Mouse (Mus musculus) neutrophil, adult 5-6 weeks (primary cell): ENCODE data around the gene Lhb. TPM values are rescaled to one million over a fixed set of nuclear protein-coding genes. Genes with fewer than 3 reads are reported as not detected.
A peak's percentile ranks its signal among the peaks of the same experiment; 100 is the strongest.
"Not testable (repeated sequence)": the region's sequence is repeated elsewhere in the genome, so short reads cannot be mapped to it uniquely, and the experiment has no call there.

Source experiments
- ATAC-seq: fragments of 151-379, 151-347 bp; 2 replicates; pipeline ENCODE4 v1.8.0; 2017; ENCODE audit warnings: mild to moderate bottlenecking, moderate TSS enrichment; ENCODE audit not compliant: insufficient number of reproducible peaks, poor library complexity, low FRiP score, severe bottlenecking; ENCODE audit errors: extremely low read depth
- total RNA-seq: library from RNA; stranded (forward); fragments of 200-1000 nt; gene quantifications from 2 replicates; pipeline ENCODE4 v1.2.3, GENCODE M21; 2017

Lhb gene
- total RNA-seq = not detected in 2 replicates

DNA sequence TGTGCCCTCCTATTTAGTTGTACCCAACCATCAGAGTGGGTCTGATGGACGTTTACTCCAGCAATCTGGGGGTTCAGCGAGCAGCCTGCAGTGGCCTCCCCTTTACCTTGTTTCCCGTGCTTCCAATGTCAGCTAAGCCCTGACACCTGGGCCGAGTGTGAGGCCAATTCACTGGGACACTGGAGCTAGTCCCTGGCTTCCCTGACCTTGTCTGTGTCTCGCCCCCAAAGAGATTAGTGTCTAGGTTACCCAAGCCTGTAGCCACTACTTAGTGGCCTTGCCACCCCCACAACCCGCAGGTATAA lies at the start of gene Lhb:
Lhb (plus strand) TSS at position 206 of the 305 bp plus-strand sequence.
- no peak for ATAC-seq

DNA sequence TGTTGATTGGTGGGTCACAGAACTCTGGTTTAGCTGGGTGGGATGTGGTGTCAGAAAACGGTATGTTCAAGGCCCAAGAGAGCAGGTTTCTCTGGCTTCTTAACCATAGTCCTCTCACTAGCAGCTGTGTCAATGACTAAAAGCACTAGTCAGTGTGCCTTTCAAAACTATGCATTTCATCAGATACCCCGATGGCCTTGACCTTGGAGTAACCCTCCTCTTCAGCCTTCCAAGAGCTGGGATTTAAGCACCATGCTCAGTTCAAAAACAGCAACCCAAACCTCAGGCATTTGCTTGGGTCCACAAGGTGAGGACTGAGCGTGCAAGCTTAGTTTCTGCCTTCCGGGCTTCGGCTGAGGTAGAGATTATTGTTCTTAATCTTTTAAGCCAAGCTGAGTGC lies 48.2 kb upstream of the Lhb start:
- no peak for ATAC-seq

DNA sequence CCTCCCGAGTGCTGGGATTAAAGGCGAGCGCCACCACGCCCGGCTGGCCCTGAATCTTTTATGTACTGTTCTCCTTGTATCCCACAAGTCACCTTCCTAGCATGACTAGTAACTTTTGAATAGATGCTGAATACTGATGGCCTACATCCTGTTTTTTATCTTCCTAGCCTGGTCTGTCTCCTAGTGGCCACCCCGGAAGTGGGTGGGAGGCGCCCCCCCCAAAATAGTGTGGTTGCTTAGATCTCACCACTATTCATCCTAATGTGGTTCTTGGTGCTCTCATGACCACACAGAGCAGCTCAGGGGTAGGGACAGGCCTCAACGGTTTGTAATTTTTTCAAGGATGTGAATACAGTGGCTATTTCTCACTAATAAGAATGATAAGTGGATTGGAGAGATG lies 46.0 kb upstream of the Lhb start:
- ATAC-seq = no peak

DNA sequence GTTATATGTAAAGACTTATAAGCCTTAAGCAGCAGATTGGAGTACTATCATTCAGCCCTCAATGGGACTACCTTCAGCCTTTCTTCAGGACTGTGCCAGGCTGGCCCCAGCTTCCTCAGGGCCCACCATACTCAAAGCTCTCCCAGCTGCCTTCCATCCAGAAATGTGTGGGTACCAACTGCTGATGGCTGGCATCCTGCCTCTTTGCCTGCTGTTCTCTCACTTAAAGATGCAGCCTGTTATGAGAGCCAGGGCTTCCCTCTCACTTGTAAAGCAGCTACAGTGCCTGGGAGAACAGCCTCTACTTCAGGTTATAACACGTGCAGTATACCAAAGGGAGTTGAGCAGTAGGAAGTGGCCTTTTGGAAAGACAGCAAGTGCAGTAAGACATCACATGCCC lies 44.6 kb upstream of the Lhb start:
- no peak for ATAC-seq

DNA sequence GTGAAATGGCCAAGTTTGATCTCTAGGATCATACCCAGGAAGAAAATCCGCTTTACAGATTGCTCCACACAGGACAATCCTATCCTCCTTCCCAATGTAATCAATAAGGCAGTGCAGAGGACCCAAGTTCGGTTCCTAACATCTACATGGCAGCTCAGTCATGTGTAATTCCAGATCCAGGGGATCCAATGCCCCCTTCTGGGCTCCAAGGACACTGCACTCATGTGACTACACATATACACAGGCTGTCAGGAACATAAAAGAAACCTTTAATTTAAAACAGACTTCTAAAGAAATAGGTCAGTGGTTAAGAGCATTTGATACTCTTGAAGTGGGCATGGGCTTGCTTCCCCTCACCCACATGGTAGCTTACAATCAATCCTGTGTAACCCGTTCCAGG lies 34.5 kb upstream of the Lhb start:
- ATAC-seq = no peak

DNA sequence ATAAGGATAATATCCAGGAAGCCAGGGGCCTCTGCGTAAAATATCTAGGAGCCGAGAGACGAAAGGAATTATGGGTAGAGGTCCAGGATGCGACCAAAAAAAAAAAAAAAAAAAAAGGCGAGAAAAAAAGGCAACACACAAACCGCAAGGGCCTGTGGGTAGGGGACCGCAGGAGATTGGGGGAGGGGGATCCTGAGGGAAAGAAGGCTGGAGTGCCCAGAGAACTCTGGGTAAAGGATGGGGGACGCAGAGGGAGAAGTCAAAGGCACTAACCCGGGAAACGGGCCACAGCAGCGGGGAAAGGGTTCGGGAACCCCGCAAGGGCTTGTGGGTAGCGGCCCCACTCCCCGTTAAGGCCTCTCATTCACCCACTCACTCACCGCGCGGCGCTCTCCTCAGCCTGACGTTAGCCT lies 25.5 kb upstream of the Lhb start:
- peak; percentile 30 for ATAC-seq

DNA sequence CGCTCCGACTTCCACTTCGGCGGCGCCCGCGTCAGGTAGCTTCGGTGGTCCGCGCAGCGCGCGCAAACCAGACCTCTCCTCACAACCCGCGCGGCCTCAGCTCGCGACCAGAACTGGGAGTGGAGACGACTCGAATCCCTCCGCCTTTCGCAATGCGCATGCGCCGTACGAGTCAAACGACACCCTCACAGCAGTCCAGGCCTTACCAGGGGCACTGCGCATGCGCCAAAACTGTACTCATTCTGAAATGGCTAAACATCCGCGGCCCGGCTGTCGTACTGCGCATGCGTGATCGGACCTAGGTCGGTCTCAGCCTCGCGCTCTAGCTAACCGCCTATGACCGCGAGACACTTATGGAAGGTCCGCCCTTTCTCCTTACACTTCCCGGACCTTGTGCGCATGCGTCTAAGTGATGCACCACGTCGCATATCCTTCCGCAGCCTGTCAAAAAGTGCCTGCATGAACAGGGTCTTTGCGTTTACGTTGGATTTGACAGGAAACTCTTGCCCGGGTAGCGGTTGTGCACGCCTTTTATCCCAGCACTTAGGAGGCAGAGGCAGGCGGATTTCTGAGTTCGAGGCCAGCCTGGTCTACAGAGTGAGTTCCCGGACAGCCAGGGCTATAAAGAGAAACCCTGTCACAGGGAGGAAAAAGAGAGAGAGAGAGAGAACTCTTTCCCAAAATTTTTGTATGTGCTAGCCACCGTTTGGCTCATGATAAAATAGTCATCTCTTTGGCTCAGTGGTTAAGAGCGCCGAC lies 24.9 kb upstream of the Lhb start, which contains the start of gene Snrnp70:
Snrnp70 (minus strand) TSS at position 165 of the 759 bp plus-strand sequence.
- ATAC-seq = peak; percentile 97

DNA sequence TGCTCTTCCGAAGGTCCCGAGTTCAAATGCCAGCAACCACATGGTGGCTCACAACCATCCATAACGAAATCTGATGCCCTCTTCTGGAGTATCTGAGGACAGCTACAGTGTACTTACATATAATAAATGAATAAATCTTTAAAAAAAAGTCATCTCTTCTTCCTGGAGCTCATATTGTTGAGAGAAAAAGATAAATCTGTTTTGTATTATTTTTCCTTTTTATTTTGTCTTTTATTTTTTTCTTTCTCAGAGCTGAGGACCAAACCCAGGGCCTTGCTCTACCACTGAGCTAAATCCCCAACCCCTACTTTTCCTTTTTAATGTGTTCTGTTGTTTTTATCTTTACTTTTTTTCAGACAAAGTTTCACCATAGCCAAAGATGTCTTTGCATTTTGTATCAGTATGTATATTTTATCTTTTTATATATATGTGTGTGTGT lies 24.3 kb upstream of the Lhb start:
- not testable (repeated sequence) for ATAC-seq

DNA sequence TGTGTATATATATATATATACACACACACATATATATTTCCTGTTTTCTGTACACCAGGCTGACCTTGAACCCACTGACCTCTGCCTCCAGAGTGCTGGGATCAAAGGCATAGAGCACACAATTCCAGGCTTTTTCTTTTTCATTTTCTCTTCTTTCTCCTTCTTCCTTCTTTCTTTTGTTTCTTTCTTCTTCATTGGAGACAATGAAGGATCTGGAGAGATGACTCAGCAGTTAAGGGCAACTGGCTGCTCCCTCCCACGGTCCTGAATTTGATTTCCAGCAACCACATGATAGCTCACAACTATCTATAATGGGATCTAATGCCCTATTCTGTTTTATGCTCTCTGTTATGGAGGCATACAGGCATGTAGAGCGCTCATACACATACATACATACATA lies 23.8 kb upstream of the Lhb start:
- no peak for ATAC-seq

DNA sequence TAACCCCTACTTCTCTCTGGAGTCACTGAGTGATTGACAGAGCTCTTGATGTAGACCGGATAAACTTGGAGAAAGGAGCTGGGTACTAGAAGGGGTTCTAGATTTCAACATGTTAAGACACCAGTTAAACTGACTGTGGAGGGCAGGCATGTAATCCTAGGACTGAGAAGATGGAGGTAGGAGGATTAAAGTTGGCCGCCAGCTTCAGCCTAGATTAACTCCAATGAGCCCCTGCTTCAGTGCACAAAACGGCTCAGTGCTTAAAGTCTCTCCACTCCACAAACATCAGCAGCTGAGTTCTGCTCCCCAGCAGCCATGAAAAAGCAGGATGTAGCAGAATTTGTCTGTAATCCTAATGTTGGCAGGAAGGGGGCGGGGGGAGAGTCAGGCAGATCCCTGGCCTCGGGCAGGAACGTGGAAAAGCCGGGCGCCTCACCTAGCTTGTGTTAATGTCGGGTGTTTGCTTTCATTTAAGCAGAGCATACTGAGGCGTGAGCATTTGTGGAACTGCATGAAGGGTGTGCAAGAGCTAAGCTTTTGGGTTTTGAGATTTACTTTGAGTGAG lies 19.0 kb upstream of the Lhb start:
- ATAC-seq = no peak

DNA sequence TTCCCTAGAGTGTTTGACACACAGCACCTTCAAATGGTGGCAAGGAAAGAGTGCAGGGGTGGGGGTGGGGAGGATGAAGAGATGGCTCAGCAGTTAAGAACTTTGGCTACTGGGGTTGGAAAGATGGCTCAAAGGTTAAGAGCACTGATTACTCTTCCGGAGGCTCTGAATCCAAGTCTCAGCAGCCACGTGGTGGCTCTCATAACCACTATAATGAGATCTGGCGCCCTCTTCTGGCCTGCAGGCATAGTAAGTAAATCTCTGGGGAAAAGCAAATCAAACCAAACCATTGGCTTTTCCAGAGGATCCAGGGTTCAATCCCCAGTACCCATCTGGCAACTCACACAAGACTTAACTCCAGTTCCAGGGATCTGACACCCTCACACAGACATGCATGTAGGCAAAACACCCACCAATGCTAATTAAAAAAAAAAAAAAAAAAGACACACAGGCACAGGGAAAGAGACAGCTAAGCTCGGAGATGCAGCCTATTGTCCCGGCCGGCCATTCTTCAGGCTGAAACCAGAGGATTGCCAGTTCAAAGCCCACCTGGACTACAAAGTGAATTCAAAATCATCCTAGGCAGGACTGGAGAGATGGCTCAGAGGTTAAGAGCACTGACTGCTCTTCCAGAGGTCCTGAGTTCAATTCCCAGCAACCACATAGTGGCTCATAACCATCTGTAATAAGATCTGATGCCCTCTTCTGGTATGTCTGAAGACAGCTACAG lies 16.9 kb upstream of the Lhb start:
- ATAC-seq = peak; percentile 54; the same call in 1 of the 2 replicates

DNA sequence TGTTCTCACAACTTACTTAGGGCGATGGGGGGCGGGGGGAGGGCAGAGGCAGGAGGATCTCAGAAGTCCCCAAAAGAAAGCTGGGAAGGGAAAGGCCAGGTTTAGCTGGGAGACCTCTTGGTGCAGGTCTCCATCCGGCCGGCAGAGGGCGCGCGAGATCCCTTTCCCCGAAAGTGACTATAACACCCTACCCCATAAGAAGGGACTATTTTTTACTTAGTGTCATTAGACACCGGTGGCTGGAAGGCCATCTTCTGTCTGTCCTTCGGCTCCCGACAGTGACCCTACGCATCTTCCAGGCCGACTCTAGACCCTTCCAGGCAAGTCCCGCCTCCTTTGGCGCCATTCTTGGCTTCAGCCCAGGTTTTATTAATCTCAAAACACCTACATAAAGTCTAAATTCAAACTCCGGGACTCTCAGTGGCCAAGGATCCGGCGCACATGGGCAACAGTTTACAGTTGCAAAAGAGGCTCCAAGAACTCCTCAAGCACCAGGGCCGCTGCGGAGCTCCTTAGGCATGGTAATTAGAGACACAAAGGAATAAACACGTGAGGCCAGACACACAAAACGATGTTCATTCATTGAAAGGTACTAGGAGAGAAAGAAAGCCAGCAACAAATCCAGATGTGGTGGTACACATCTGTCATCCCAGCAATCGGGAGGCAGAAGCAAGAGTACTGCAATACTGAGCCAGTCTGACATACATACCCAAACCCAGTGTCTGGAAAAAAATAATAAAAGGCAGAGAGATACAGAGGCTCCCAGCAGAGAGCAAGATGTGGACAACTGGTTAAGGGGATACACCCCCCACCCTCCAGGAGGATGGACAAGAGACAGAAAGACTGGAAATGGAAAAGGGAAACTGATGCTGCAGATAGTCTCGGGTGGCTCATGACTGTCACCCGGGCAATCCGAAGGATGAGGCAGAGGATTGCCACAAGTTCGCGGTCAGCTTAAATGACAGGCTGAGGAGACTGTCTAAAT lies 15.2 kb upstream of the Lhb start, which contains the start of gene Kcna7:
Kcna7 (plus strand) TSS at position 563 of the 985 bp plus-strand sequence.
- peak; percentile 55; the same call in 1 of the 2 replicates for ATAC-seq

DNA sequence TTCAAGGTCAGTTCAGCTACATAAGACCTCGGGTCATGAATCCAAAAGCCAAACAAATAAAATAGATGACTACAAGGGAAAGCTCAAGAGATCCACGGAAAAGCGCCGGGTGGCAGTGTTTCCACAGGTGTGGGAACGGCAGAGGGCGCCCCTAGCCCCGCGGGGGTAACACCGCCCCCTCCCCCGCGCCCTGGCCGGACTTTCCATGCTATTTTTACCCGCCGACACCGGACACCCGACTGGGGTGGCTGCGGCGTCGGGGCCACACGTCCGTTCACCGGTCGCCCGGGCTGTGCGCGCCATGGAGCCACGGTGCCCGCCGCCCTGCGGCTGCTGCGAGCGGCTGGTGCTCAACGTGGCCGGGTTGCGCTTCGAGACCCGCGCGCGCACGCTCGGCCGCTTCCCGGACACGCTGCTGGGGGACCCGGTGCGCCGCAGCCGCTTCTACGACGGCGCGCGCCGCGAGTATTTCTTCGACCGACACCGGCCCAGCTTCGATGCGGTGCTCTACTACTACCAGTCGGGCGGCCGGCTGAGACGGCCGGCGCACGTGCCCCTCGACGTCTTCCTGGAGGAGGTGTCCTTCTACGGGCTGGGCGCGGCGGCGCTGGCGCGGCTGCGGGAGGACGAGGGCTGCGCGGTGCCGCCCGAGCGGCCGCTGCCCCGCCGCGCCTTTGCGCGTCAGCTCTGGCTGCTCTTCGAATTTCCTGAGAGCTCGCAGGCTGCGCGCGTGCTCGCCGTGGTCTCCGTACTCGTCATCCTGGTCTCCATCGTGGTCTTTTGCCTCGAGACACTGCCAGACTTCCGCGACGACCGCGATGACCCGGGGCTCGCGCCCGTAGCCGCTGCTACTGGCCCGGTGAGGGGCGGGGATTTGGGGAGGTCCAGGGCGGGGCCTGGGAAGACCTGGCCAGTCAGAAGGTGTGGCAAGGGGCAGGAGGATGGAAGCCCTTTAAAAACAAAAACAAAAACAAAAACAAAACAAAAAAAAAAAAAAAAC lies 14.2 kb upstream of the Lhb start:
- ATAC-seq = no peak

DNA sequence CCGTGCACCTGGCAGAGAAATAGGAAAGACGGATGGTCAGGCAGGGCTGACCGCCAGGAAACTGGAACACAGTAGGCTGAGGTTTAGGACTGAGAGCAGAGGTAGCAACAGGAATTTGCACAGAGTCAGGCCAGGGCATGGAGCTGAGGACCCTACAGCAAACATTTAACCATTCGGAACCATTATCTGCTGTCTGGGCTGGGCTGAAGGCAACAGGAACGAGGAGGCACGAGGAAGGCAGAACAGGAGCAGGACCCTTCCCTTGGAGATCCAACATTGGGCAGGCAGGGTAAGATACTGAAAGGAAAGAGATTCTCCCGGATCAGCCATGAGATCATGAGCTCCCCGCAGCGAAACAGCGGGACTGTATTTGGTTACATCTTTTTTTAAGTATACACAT lies 12.8 kb upstream of the Lhb start:
- ATAC-seq = no peak

DNA sequence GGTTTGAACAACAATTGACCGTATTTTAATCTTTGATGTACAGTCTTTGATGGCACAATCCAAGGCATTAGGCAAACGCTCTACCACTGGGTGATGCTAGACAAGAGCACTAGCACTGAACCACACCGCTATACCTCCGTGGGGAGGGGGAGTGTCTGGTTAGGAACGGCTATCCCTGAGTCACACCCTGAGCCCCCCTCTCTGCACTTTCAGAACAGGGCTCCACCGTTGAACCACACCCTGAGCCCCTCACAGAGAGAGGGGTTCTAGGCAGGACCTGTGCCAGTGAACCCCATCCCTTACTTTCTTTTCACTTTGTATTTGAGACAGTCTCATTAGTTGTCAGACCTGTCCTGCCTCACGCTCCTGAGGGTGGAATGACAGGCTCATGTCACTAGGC lies 12.3 kb upstream of the Lhb start:
- ATAC-seq = no peak

DNA sequence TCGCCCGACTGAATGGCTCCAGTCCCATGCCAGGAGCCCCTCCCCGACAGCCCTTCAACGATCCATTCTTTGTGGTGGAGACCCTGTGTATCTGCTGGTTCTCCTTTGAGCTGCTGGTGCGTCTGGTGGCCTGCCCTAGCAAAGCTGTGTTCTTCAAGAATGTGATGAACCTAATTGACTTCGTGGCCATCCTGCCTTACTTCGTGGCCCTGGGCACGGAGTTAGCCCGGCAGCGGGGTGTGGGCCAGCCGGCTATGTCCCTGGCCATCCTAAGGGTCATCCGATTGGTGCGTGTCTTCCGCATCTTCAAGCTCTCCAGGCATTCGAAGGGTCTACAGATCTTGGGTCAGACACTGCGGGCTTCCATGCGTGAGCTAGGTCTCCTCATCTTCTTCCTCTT lies 11.7 kb upstream of the Lhb start:
- no peak for ATAC-seq

DNA sequence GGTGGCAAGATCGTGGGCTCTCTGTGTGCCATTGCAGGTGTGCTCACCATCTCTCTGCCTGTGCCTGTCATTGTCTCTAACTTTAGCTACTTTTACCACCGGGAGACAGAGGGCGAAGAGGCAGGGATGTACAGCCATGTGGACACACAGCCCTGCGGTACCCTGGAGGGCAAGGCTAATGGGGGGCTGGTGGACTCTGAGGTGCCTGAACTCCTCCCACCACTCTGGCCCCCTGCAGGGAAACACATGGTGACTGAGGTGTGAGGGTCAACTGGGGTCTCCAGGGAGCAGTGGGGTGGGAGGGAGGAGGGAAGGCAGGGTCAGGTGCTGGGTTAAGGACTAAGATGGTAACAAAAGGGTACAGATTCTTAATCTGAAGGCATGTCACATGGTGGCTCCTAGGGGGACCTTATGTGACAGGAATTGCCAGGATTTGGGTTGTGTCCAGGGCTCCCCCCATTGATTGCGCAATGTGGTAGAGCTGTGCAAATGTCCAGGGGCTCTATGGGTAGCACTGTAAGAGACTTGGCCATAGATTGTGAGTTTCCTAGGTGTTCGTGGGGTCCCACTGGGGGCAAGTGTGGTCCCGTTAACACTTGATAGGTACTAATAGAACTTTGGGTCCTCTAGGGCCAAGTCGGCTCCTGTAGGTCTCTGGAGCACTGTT lies 11.0 kb upstream of the Lhb start:
- no peak for ATAC-seq
